In genomic region chr4:62805841-62806240, GRCm38 (mm10) we compare ENCODE assay signal across 10 mouse cellular contexts.
DNase-seq lines count a peak whose midpoint lies in the region; ATAC-seq lines count a peak whose summit lies in the region.
"Had no signal": no experiment of that assay in that cellular context is flagged by ENCODE, and none has a peak within 500 bp of the region (broad histone marks: within the 10 kb centered on the region; RNA-seq: fewer than 3 reads in every experiment).

No protein-coding gene starts in this region.

- H3K9me3 ChIP-seq in liver, embryonic 16.5 days (replicated peaks; ENCODE audit: control insufficient read depth, low read length): no peaks in the 10 kb centered on the region
- H3K9me3 ChIP-seq in liver, embryonic 12.5 days (replicated peaks): no peaks in the 10 kb centered on the region
- H3K9me3 ChIP-seq in heart, embryonic 13.5 days: no peaks in the 10 kb centered on the region
- H3K9me3 ChIP-seq in forebrain, embryonic 14.5 days (replicated peaks; ENCODE audit: control insufficient read depth, low read length): no peaks in the 10 kb centered on the region
- H3K9me3 ChIP-seq: midbrain, embryonic 12.5 days had no signal

- H3K27me3 ChIP-seq in liver, embryonic 16.5 days (ENCODE audit: control insufficient read depth, insufficient read depth, low read depth, low read length): no peaks in the 10 kb centered on the region
- H3K27me3 ChIP-seq in liver, embryonic 12.5 days (replicated peaks): no peaks in the 10 kb centered on the region
- H3K27me3 ChIP-seq in heart, embryonic 13.5 days (replicated peaks): no peaks in the 10 kb centered on the region
- H3K27me3 ChIP-seq in forebrain, embryonic 14.5 days (replicated peaks; ENCODE audit: control insufficient read depth, insufficient read depth, low read length): no peaks in the 10 kb centered on the region
- H3K27me3 ChIP-seq: midbrain, embryonic 12.5 days had no signal

- no peaks in the 10 kb centered on the region for H3K4me1 ChIP-seq in liver, embryonic 16.5 days (ENCODE audit: control insufficient read depth, low read depth, low read length)
- H3K4me1 ChIP-seq in liver, embryonic 12.5 days: 0 out of 2 replicates have a peak, but pooled peaks cover 9% of the 10 kb centered on the region
- H3K4me1 ChIP-seq in heart, embryonic 13.5 days: peaks cover 26% of the 10 kb centered on the region
- H3K4me1 ChIP-seq in forebrain, embryonic 14.5 days (ENCODE audit: control insufficient read depth, insufficient read depth, low read length): no peaks in the 10 kb centered on the region
- H3K4me1 ChIP-seq: midbrain, embryonic 12.5 days had no signal

- DNase-seq in adrenal gland, postnatal 14 days: peak; percentile 32
- DNase-seq in adrenal gland, adult 8-10 months: no peak
- peak; percentile 49 for DNase-seq in retina, embryonic 14.5 days (ENCODE audit: low spot score)
- no peak for DNase-seq in spleen, postnatal 10 days (ENCODE audit: low spot score in 2 of 2)
- no peak for DNase-seq in forebrain, embryonic 14.5 days (ENCODE audit: low spot score)

- WGBS in liver, embryonic 16.5 days (ENCODE audit: insufficient replicate concordance): 8% methylated on average over 6 of the region's 6 CpGs
- WGBS in liver, embryonic 12.5 days (ENCODE audit: insufficient replicate concordance): 9% methylated on average over 6 of the region's 6 CpGs
- 7% methylated on average over 6 of the region's 6 CpGs for WGBS in heart, embryonic 13.5 days
- WGBS in forebrain, embryonic 14.5 days: 38% methylated on average over 6 of the region's 6 CpGs

- H3K27ac ChIP-seq in liver, embryonic 16.5 days (ENCODE audit: low read length): no peak overlapping the region
- H3K27ac ChIP-seq in liver, embryonic 12.5 days: no peak overlapping the region; the same call in 1 of the 2 replicates
- peak overlapping the region; percentile 52 for H3K27ac ChIP-seq in heart, embryonic 13.5 days (replicated peaks)
- no peak overlapping the region for H3K27ac ChIP-seq in forebrain, embryonic 14.5 days (ENCODE audit: low read depth, low read length)
- H3K27ac ChIP-seq: heart, adult 2 months; midbrain, embryonic 12.5 days had no signal

- H3K36me3 ChIP-seq in liver, embryonic 16.5 days (ENCODE audit: control insufficient read depth, insufficient read depth): no peaks in the 10 kb centered on the region
- no peaks in the 10 kb centered on the region for H3K36me3 ChIP-seq in liver, embryonic 12.5 days
- H3K36me3 ChIP-seq in heart, embryonic 13.5 days: no peaks in the 10 kb centered on the region
- no peaks in the 10 kb centered on the region for H3K36me3 ChIP-seq in forebrain, embryonic 14.5 days (ENCODE audit: control insufficient read depth, insufficient read depth, low read length)
- H3K36me3 ChIP-seq: midbrain, embryonic 12.5 days had no signal

- no peak overlapping the region for H3K4me2 ChIP-seq in liver, embryonic 16.5 days (ENCODE audit: low read depth, low read length)
- H3K4me2 ChIP-seq in liver, embryonic 12.5 days: no peak overlapping the region
- no peak overlapping the region; the same call in 1 of the 2 replicates for H3K4me2 ChIP-seq in heart, embryonic 13.5 days
- no peak overlapping the region for H3K4me2 ChIP-seq in forebrain, embryonic 14.5 days (ENCODE audit: low read length)
- H3K4me2 ChIP-seq: midbrain, embryonic 12.5 days had no signal

- ATAC-seq in liver, embryonic 16.5 days (ENCODE audit: low read depth): 0 out of 2 replicates have a peak, but pooled peaks have one; percentile 13
- no peak for ATAC-seq in liver, embryonic 12.5 days
- no peak for ATAC-seq in heart, embryonic 13.5 days (ENCODE audit: extremely low read depth, insufficient number of reproducible peaks, low FRiP score, low TSS enrichment)
- no peak for ATAC-seq in forebrain, embryonic 14.5 days

- H3K9ac ChIP-seq in liver, embryonic 16.5 days (ENCODE audit: low read depth, low read length): no peak overlapping the region
- H3K9ac ChIP-seq in liver, embryonic 12.5 days: no peak overlapping the region
- H3K9ac ChIP-seq in heart, embryonic 13.5 days: 0 out of 2 replicates have a peak overlapping the region, but pooled peaks have one; percentile 8
- H3K9ac ChIP-seq in forebrain, embryonic 14.5 days (ENCODE audit: low read length): no peak overlapping the region
- H3K9ac ChIP-seq: midbrain, embryonic 12.5 days had no signal

- H3K4me3 ChIP-seq in liver, embryonic 16.5 days (ENCODE audit: low read depth, low read length): no peak overlapping the region
- no peak overlapping the region for H3K4me3 ChIP-seq in liver, embryonic 12.5 days
- H3K4me3 ChIP-seq in heart, embryonic 13.5 days: no peak overlapping the region
- H3K4me3 ChIP-seq in forebrain, embryonic 14.5 days (ENCODE audit: low read depth, low read length): no peak overlapping the region
- H3K4me3 ChIP-seq: heart, adult 2 months; midbrain, embryonic 12.5 days had no signal

Comparison
In these comparisons a context has a peak if more than half of its experiments do, and no peak if none do; other contexts are left out.
1. DNase-seq: peak in adrenal gland, postnatal 14 days (single experiment) and retina, embryonic 14.5 days (single experiment); none in adrenal gland, adult 8-10 months (single experiment), spleen, postnatal 10 days (0 of 2) and forebrain, embryonic 14.5 days (single experiment).